Mouse (Mus musculus) forebrain, embryonic 14.5 days (tissue): Measurements from ENCODE around the gene Gpd2. TPM values are rescaled to one million over a fixed set of nuclear protein-coding genes. Genes with fewer than 3 reads are reported as not detected.

ENCODE experiments used
- ATAC-seq: fragments of 200-750 bp; cut with Nextera tagmentation; 2 replicates; pipeline ENCODE4 v1.8.0; 2017; ENCODE audit warnings: mild to moderate bottlenecking, moderate library complexity
- DNase-seq: peaks from one replicate; pipeline ENCODE4 v3.0.0-alpha.2; 2015; ENCODE audit warnings: low spot score
- H3K27ac ChIP-seq: fragments of 300-500 bp; sonication (generic); 2 replicates; pipeline ENCODE4 v1.5.1; 2014; ENCODE audit warnings: low read depth, mild to moderate bottlenecking, control low read depth, low read length, moderate library complexity
- H3K27me3 ChIP-seq: fragments of 300-500 bp; sonication (generic); replicated peaks from 2 replicates; pipeline ENCODE4 v1.6.1; 2014; ENCODE audit warnings: low read length, control low read depth, mixed read lengths; ENCODE audit not compliant: control insufficient read depth, insufficient read depth
- H3K36me3 ChIP-seq: fragments of 300-500 bp; sonication (generic); 2 replicates; pipeline ENCODE4 v1.6.1; 2014; ENCODE audit warnings: low read length, control low read depth; ENCODE audit not compliant: control insufficient read depth, insufficient read depth
- H3K4me1 ChIP-seq: fragments of 300-500 bp; sonication (generic); 2 replicates; pipeline ENCODE4 v1.6.1; 2014; ENCODE audit warnings: antibody characterized with exemption, low read length, control low read depth; ENCODE audit not compliant: control insufficient read depth, insufficient read depth
- H3K4me2 ChIP-seq: fragments of 300-500 bp; sonication (generic); 2 replicates; pipeline ENCODE4 v1.6.1; 2014; ENCODE audit warnings: mild to moderate bottlenecking, control low read depth, low read length
- H3K4me3 ChIP-seq: fragments of 300-500 bp; sonication (generic); 2 replicates; pipeline ENCODE4 v1.5.1; 2014; ENCODE audit warnings: low read depth, low read length, control low read depth
- H3K9ac ChIP-seq: fragments of 300-500 bp; sonication (generic); 2 replicates; pipeline ENCODE4 v1.6.1; 2014; ENCODE audit warnings: mild to moderate bottlenecking, low read length, control low read depth, moderate library complexity
- H3K9me3 ChIP-seq: fragments of 300-500 bp; sonication (generic); replicated peaks from 2 replicates; pipeline ENCODE4 v1.6.1; 2016; ENCODE audit warnings: low read length, control low read depth, mixed read lengths; ENCODE audit not compliant: control insufficient read depth
- WGBS: fragments of 180-500 bp; shearing (Covaris S2); extraction: QIAGEN DNeasy Blood & Tissue Kit; methylation state at CpG from one replicate; pipeline ENCODE4 v1.1.7; 2014; 5-methylcytosine and 5-hydroxymethylcytosine counted together
- polyA plus RNA-seq: library from polyadenylated mRNA; unstranded; fragments of >200 nt; fragmentation: Nextera tagmentation; extraction: Ambion mirVana; gene quantifications from 2 replicates; pipeline ENCODE4 v1.2.1, GENCODE M21; 2014

Gpd2 gene
- polyA plus RNA-seq, 1 experiment from 2014 or later = 17.8 TPM

DNA sequence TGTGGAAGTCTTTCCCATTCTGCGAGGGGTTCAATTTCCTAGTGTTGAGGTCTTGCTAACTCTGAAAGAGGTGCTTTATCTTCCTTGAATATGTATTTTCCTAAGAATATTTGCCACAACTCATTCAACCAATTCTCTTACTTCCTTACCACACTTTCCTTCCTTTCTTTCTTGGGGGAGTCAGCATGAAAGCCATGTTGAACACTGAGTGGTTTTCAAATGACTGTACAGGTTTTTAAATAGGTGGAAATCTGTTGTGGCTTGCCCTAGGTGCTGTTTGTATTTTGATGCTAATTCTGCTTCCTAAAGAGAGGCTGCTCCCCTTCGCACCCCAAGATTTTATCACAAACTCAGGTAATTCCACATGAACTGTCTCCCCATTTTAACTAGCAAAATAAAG is 174.1 kb downstream of the Gpd2 start:
- Histone ChIP-seq H3K9me3 (no peaks in the 10 kb centered on the region), H3K4me3 (no peak overlapping the region), H3K27me3 (no peaks in the 10 kb centered on the region), H3K4me2 (no peak overlapping the region), H3K36me3 (no peaks in the 10 kb centered on the region), H3K4me1 (no peaks in the 10 kb centered on the region), H3K27ac (no peak overlapping the region), H3K9ac (no peak overlapping the region)
- 95% methylated on average over 2 of the region's 2 CpGs for WGBS
- DNase-seq (no peak), ATAC-seq (no peak)

- no peak overlapping the region for H3K9ac ChIP-seq
- no peaks in the 10 kb centered on the region for H3K4me1 ChIP-seq
- DNase-seq (peak; percentile 28), ATAC-seq (peak; percentile 82)
- H3K27ac ChIP-seq = no peak overlapping the region
- no peaks in the 10 kb centered on the region for H3K27me3 ChIP-seq
- no peaks in the 10 kb centered on the region for H3K9me3 ChIP-seq
- 30% methylated on average over 9 of the region's 9 CpGs for WGBS
- no peak overlapping the region for H3K4me2 ChIP-seq
- H3K36me3 ChIP-seq = no peaks in the 10 kb centered on the region
- no peak overlapping the region for H3K4me3 ChIP-seq
Measured at GRCm38 (mm10) chr2:57414550-57415160, 177.2 kb downstream of the Gpd2 start.

GRCm38 (mm10) chr2:57416711-57417110 is 179.3 kb downstream of the Gpd2 start:
- no peaks in the 10 kb centered on the region for H3K4me1 ChIP-seq
- WGBS = 10% methylated on average over 1 of the region's 1 CpGs
- H3K9ac ChIP-seq = no peak overlapping the region
- no peak overlapping the region for H3K4me3 ChIP-seq
- H3K4me2 ChIP-seq = no peak overlapping the region
- no peaks in the 10 kb centered on the region for H3K27me3 ChIP-seq
- DNase-seq (peak; percentile 70), ATAC-seq (peak; percentile 75)
- peaks cover 3% of the 10 kb centered on the region; the same call in 1 of the 2 replicates for H3K9me3 ChIP-seq
- H3K36me3 ChIP-seq = no peaks in the 10 kb centered on the region
- H3K27ac ChIP-seq = no peak overlapping the region

Other genes with a start within 250 kb of the Gpd2 start
- gene Nr4a2, start 113.6 kb upstream of the Gpd2 start, polyA plus RNA-seq = 8.2 and 16.1 TPM in 2 replicates